Mouse (Mus musculus) forebrain, embryonic 15.5 days (tissue): Measurements from ENCODE around the gene Rtn1. TPM values are rescaled to one million over a fixed set of nuclear protein-coding genes. Genes with fewer than 3 reads are reported as not detected.

Experiments
- ATAC-seq: fragments of 200-750 bp; cut with Nextera tagmentation; replicated peaks from 2 replicates; pipeline ENCODE4 v1.8.0; 2017; ENCODE audit warnings: mild to moderate bottlenecking, moderate TSS enrichment, moderate library complexity
- H3K27ac ChIP-seq: fragments of 300-500 bp; sonication (generic); replicated peaks from 2 replicates; pipeline ENCODE4 v1.5.1; 2015; ENCODE audit warnings: mild to moderate bottlenecking, inconsistent platforms
- H3K27me3 ChIP-seq: fragments of 300-500 bp; sonication (generic); 2 replicates; pipeline ENCODE4 v1.6.1; 2015; ENCODE audit warnings: inconsistent platforms
- H3K36me3 ChIP-seq: fragments of 300-500 bp; sonication (generic); 2 replicates; pipeline ENCODE4 v1.6.1; 2015; ENCODE audit warnings: mild to moderate bottlenecking, inconsistent platforms
- H3K4me1 ChIP-seq: fragments of 300-500 bp; sonication (generic); 2 replicates; pipeline ENCODE4 v1.6.1; 2015; ENCODE audit warnings: inconsistent platforms
- H3K4me2 ChIP-seq: fragments of 300-500 bp; sonication (generic); replicated peaks from 2 replicates; pipeline ENCODE4 v1.6.1; 2015; ENCODE audit warnings: mild to moderate bottlenecking, inconsistent platforms
- H3K4me3 ChIP-seq: fragments of 300-500 bp; sonication (generic); 2 replicates; pipeline ENCODE4 v1.5.1; 2015; ENCODE audit warnings: mild to moderate bottlenecking, inconsistent platforms
- H3K9ac ChIP-seq: fragments of 300-500 bp; sonication (generic); replicated peaks from 2 replicates; pipeline ENCODE4 v1.6.1; 2015; ENCODE audit warnings: mild to moderate bottlenecking, inconsistent platforms
- H3K9me3 ChIP-seq: fragments of 300-500 bp; sonication (generic); 2 replicates; pipeline ENCODE4 v1.6.1; 2016; ENCODE audit warnings: inconsistent platforms
- WGBS: fragments of 180-500 bp; shearing (Covaris S2); methylation state at CpG from one replicate; pipeline ENCODE4 v1.1.7; 2015; ENCODE audit warnings: mixed read lengths; 5-methylcytosine and 5-hydroxymethylcytosine counted together
- polyA plus RNA-seq: library from polyadenylated mRNA; unstranded; fragments of >200 nt; fragmentation: Nextera tagmentation; extraction: Ambion mirVana; gene quantifications from 2 replicates; pipeline ENCODE4 v1.2.1, GENCODE M21; 2015

Rtn1 gene
- polyA plus RNA-seq, 1 experiment from 2014 or later = 2,212 TPM

DNA sequence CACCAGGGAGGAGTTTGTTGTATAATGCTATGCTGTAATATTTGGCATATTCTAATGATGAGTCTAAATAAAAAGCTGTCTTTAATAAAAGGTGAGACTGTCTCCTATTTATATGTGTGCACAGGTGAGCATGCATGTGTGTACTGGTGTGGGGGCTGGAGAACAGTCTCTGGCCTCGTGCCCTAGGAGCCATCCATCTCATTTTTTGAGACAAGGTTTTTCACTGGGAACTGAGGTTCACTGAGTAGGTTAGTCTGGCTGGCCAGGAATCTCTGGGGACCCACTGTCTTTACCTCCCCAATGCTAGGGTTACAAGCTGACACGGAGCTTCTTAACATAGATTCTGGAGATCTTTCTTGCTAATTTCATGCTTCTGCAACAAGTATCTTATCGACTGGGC, 176.7 kb downstream of the Rtn1 start:
- 88% methylated on average over 3 of the region's 3 CpGs for WGBS

DNA sequence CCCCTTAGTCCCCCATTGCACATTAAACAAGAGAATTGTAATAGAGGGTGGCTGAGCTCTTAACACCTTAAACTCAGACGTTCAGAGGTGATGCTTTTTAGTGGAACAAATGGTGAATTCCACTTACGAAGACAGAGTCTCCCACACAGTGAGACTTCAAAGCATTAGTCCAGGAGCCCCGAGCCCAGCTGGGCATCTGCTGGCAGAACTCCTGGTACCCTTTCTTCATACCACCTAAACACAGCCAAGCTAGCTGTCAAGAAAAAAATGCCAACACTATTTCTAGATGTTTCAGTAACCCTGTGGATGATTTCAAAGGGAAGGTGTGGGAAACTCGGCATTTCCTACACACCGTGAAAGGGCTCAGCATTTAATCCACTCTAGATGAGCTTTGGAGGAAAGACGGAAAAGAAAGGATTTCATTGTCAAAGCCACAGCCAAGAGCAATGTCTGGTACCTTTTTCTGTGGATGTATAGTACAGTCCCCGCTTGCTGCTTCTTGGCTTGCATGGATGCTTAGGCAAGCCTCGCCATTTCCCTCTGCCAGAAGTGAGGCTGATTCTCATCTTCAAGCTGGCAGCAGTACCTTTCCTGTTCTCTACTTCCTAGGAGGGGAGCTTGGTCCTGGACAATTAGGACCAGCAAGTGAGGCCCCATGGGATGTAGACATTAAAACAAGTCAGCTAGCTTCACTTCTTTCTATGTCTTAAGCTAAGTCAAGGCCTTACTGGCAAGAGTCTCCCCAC, 179.2 kb downstream of the Rtn1 start:
- H3K4me1 ChIP-seq = peaks cover 80% of the 10 kb centered on the region
- no peaks in the 10 kb centered on the region for H3K27me3 ChIP-seq
- WGBS = 70% methylated on average over 8 of the region's 8 CpGs
- H3K36me3 ChIP-seq = peaks cover 9% of the 10 kb centered on the region; the same call in 1 of the 2 replicates
- H3K9me3 ChIP-seq = no peaks in the 10 kb centered on the region
- no peak for ATAC-seq
- H3K9ac ChIP-seq = no peak overlapping the region
- H3K4me2 ChIP-seq = peak overlapping the region; percentile 4; the same call in 1 of the 2 replicates
- no peak overlapping the region for H3K27ac ChIP-seq
- no peak overlapping the region for H3K4me3 ChIP-seq

More for the DNA sequence above, 176.7 kb downstream of the Rtn1 start:
- Histone ChIP-seq H3K27ac (no peak overlapping the region), H3K4me1 (peaks cover 72% of the 10 kb centered on the region), H3K4me2 (peak overlapping the region; percentile 70), H3K9ac (no peak overlapping the region), H3K27me3 (no peaks in the 10 kb centered on the region), H3K36me3 (peaks cover 4% of the 10 kb centered on the region; the same call in 1 of the 2 replicates), H3K9me3 (no peaks in the 10 kb centered on the region), H3K4me3 (0 out of 2 replicates have a peak overlapping the region, but pooled peaks have one; percentile 85)
- no peak for ATAC-seq

DNA sequence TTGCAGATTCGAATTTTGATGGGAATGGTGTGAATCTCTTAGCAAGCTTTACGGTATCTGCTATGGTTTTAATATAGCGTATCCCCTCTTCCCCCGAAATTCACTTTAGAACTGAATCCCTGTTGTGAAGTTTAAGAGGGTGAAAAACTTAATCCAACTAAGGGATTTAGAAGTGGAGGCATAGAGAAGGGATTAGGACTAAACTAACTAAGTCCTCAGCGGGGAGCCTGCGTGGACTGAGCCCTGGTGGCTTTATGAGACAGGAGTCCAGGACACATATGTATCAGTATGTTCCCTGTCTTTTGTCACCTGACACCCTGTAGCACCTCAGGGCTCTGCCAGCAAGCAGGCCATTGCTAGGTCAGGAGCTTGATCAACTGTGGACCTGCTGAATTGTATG, 181.1 kb downstream of the Rtn1 start:
- Histone ChIP-seq H3K4me2 (no peak overlapping the region), H3K27me3 (no peaks in the 10 kb centered on the region), H3K36me3 (peaks cover 20% of the 10 kb centered on the region), H3K4me3 (no peak overlapping the region), H3K9ac (no peak overlapping the region), H3K27ac (no peak overlapping the region), H3K9me3 (no peaks in the 10 kb centered on the region), H3K4me1 (peaks cover 62% of the 10 kb centered on the region)
- no peak for ATAC-seq
- WGBS = 71% methylated on average over 6 of the region's 6 CpGs

DNA sequence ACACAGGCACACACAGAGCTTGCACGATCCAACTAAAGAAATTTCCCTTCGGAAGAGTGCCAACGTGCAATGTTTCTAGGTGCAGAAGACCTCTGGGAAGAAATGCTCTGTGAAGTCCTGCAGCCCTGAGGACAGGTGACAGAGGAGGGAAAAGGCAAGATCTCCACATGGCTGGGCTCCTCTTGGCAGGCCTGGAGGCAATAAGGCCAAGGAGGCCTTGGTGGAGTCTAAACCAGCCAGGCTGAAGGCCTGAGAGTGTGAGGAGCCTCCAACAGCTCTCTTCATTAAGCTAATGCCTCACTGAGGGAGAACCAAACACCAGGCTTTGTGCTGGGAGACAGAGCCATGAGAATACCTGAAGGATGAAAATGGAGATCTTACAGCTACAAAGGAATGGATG, 183.5 kb downstream of the Rtn1 start:
- no peak overlapping the region for H3K27ac ChIP-seq
- H3K4me3 ChIP-seq = no peak overlapping the region
- no peak overlapping the region for H3K4me2 ChIP-seq
- peaks cover 43% of the 10 kb centered on the region for H3K36me3 ChIP-seq
- no peaks in the 10 kb centered on the region for H3K27me3 ChIP-seq
- peaks cover 44% of the 10 kb centered on the region for H3K4me1 ChIP-seq
- no peaks in the 10 kb centered on the region for H3K9me3 ChIP-seq
- no peak overlapping the region for H3K9ac ChIP-seq
- ATAC-seq = no peak
- WGBS = 94% methylated on average over 3 of the region's 3 CpGs

DNA sequence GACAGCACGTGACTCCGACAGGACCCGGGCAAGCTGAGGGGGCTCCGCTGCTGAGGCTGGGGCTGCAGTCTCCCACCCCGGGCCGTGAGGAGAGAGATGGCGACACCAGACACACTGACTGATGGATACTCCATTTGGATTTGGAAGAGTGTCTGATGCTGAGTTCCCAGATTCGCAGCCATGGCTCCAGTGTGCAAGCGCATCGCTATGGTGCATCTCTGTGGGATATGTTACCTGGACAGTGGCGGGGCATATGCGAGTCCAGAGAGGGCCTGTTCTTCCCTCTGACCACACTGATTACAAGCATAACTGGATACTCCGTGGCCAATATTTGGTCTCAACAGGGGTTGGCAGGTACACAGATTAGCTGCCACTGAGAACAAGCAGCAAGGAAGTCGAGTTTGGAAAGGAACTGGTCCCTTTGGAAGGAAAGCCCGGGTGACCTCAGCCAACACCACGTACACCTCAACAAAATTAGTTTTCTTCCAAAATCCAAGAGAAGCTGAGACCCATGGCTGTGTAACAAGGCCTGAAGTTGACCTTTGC, 185.2 kb downstream of the Rtn1 start:
- no peaks in the 10 kb centered on the region for H3K9me3 ChIP-seq
- WGBS = 95% methylated on average over 16 of the region's 16 CpGs
- no peak overlapping the region for H3K9ac ChIP-seq
- no peak overlapping the region for H3K27ac ChIP-seq
- no peak overlapping the region for H3K4me3 ChIP-seq
- H3K4me1 ChIP-seq = peaks cover 27% of the 10 kb centered on the region
- ATAC-seq = no peak
- no peaks in the 10 kb centered on the region for H3K27me3 ChIP-seq
- no peak overlapping the region for H3K4me2 ChIP-seq
- peaks cover 58% of the 10 kb centered on the region for H3K36me3 ChIP-seq

DNA sequence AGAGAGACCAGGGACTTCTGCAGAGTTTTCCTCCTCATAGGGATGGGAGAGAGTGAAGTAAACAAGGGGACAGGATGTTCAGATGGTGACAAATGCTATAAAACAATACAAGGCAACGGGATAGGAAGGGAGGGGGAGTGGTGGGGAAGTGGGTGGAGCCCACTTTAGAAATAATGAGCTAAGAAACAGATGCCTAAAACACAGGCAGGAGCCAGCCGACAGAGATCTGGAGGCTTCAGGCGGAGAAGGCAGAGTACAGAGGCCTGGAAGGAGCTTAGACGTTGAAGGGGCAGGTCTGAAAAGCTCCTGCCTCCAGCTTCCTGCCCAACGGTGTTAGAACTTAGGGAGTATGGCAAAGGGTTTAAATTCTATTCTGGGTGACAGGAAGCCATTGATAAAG, 195.3 kb downstream of the Rtn1 start:
- H3K4me2 ChIP-seq = no peak overlapping the region
- H3K9me3 ChIP-seq = no peaks in the 10 kb centered on the region
- peaks cover 94% of the 10 kb centered on the region for H3K36me3 ChIP-seq
- ATAC-seq = no peak
- H3K27ac ChIP-seq = no peak overlapping the region
- H3K27me3 ChIP-seq = no peaks in the 10 kb centered on the region
- no peak overlapping the region for H3K9ac ChIP-seq
- 48% methylated on average over 5 of the region's 5 CpGs for WGBS
- no peak overlapping the region for H3K4me3 ChIP-seq
- H3K4me1 ChIP-seq = no peaks in the 10 kb centered on the region

DNA sequence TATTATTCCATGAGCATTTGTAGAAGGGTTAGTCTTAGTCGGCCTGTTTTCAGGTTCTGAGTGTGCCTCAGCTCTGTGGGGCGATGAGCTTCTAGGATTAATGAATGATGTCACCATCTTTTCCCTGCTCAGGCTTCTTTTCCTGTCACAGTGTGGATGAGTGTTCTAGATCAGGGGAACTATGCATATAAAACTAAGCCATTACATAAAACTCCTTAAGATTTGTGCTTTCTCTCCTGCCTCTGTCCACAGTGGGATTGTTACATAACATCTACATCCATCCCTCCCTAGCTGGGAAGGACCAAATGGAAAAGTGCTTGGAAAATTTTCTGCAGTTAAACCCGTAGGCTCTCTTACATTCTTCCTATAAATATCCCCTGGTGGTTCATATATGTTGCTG, 208.0 kb downstream of the Rtn1 start:
- no peaks in the 10 kb centered on the region for H3K36me3 ChIP-seq
- no peak overlapping the region for H3K4me2 ChIP-seq
- no peak overlapping the region for H3K27ac ChIP-seq
- H3K9me3 ChIP-seq = no peaks in the 10 kb centered on the region
- ATAC-seq = no peak
- 92% methylated on average over 3 of the region's 3 CpGs for WGBS
- no peaks in the 10 kb centered on the region for H3K27me3 ChIP-seq
- H3K4me3 ChIP-seq = no peak overlapping the region
- H3K4me1 ChIP-seq = 0 out of 2 replicates have a peak, but pooled peaks cover 4% of the 10 kb centered on the region
- H3K9ac ChIP-seq = no peak overlapping the region

DNA sequence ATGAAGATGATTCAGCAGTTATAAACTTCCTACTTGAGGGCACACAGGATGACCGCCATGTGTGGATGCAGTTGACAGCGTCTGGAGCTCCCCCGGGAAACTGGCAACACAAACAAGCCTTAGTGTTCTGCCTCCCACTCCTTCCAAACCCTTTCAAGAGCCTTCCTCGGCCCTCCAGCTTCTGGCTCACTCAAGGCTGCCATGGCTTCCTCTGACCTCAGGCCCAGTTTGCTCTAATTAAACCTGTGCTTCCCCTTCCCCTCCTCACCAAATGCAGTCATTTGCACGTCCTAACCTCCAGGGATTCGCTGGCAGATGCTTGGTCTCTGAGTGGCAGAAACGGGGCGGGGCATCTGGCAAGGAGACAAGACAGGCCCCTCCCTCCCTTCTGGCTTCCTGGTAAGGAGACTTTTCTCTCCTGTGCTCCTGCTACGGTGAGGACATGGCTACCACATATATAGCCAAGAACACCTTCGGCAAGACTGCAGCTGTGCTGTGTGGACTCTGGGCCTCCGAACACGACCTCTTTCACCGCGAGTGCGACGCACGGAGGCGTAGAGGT, 210.8 kb downstream of the Rtn1 start:
- WGBS = 61% methylated on average over 18 of the region's 18 CpGs
- ATAC-seq = peak; percentile 72
- no peaks in the 10 kb centered on the region for H3K27me3 ChIP-seq
- 0 out of 2 replicates have a peak, but pooled peaks cover 4% of the 10 kb centered on the region for H3K4me1 ChIP-seq
- no peak overlapping the region for H3K4me2 ChIP-seq
- no peaks in the 10 kb centered on the region for H3K9me3 ChIP-seq
- no peak overlapping the region for H3K4me3 ChIP-seq
- H3K27ac ChIP-seq = no peak overlapping the region
- H3K9ac ChIP-seq = no peak overlapping the region
- H3K36me3 ChIP-seq = no peaks in the 10 kb centered on the region

DNA sequence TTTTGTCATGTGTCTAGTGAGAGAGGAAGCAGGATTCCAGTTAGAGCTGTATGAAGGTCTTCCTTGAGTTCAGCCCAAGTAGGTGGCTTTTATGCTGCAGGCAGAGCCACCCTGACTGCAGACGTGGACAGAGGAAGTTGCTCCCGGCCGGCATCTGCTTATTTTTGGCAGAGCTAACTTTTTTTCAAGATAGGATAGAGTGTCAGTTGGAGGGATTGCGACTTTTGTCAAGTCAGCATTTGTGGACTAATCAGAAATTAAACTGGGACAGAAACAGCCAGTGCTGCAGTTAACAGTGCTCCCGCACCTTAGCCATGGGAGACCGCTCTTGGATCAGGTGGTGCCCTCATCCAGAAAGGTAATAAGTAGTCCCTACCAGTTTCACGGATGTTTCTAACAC, 211.4 kb downstream of the Rtn1 start:
- Histone ChIP-seq H3K27ac (no peak overlapping the region), H3K27me3 (no peaks in the 10 kb centered on the region), H3K36me3 (no peaks in the 10 kb centered on the region), H3K4me2 (no peak overlapping the region), H3K9me3 (no peaks in the 10 kb centered on the region), H3K4me1 (0 out of 2 replicates have a peak, but pooled peaks cover 4% of the 10 kb centered on the region), H3K4me3 (no peak overlapping the region), H3K9ac (no peak overlapping the region)
- ATAC-seq = no peak
- WGBS = 78% methylated on average over 7 of the region's 7 CpGs

DNA sequence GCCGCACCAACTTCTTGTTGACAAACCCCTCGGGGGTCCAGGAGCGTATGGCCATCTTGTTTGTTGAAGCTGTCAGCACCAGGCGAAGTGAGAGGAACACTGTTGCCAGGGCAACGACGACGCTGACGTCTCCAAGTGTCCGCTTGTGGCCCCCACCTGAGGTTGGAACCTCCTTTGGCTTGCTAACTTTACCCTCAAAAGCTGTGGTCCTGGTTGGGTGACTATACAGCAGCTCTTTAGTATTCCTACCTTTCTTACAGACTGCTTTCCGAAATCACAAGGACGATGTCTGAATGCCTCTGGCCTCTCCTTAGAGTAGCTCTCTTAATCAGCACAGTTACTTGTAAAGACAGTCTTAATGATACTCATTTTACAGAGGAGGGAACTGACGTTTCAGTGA, 223.9 kb downstream of the Rtn1 start, which contains the start of gene Ccdc175:
Gene Ccdc175, minus strand, starts transcription at position 101 of the 400 bp plus-strand sequence.
- no peaks in the 10 kb centered on the region for H3K9me3 ChIP-seq
- no peak within 1 kb of the TSS for H3K4me3 ChIP-seq
- no peaks in the 10 kb centered on the region for H3K4me1 ChIP-seq
- H3K9ac ChIP-seq = no peak within 1 kb of the TSS
- no peaks in the 10 kb centered on the region for H3K27me3 ChIP-seq
- 84% methylated on average over 12 of the region's 12 CpGs for WGBS
- no peaks in the 10 kb centered on the region for H3K36me3 ChIP-seq
- H3K4me2 ChIP-seq = no peak within 1 kb of the TSS
- no peak within 1 kb of the TSS for H3K27ac ChIP-seq
- ATAC-seq = no peak

DNA sequence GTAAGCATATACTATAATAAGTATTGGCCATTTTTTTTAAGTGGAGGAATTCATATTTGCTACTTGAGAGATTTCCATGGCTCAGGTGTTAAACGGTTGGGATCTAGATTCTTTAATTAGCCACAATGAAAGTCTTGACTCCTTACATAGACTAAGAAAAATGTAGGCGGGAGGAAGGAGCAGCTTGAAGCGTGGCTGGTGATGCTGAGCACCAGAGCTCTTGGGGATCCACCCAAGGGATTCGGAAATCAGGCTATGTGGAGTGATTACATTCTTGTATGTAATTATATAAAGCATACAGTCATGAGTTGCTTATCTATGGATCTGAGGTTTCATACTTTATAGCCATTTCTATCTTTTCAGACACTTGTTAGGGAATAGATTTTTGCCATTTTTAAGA, 229.3 kb downstream of the Rtn1 start:
- WGBS = 83% methylated on average over 4 of the region's 4 CpGs
- no peak for ATAC-seq
- H3K9ac ChIP-seq = no peak overlapping the region

DNA sequence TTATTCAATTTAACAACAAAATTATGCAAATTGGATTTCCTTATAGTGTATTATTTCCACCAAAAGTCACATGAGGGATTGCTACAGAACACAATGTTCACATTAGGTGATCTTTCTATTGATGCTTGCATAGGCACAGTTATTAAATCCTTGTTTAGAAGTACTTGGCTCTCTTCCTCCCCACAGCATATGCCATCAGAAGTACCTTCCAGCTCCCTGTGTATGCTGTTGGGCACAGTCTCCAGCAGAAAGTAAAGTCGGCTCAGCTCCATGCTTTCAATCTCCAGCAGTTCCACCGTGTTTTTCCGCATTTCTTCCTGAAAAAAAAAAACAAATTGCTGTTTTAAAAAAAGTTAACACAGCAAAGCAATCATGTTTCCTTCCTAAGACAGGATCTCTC, 230.5 kb downstream of the Rtn1 start:
- no peak for ATAC-seq
- no peaks in the 10 kb centered on the region for H3K9me3 ChIP-seq
- no peak overlapping the region for H3K9ac ChIP-seq
- no peaks in the 10 kb centered on the region for H3K4me1 ChIP-seq
- no peaks in the 10 kb centered on the region for H3K36me3 ChIP-seq
- H3K27me3 ChIP-seq = no peaks in the 10 kb centered on the region
- no peak overlapping the region for H3K4me2 ChIP-seq
- no peak overlapping the region for H3K27ac ChIP-seq
- H3K4me3 ChIP-seq = no peak overlapping the region
- WGBS = 89% methylated on average over 3 of the region's 3 CpGs

More for the DNA sequence above, 229.3 kb downstream of the Rtn1 start:
- Histone ChIP-seq H3K4me2 (no peak overlapping the region), H3K27me3 (no peaks in the 10 kb centered on the region), H3K4me1 (no peaks in the 10 kb centered on the region), H3K4me3 (no peak overlapping the region), H3K36me3 (no peaks in the 10 kb centered on the region), H3K9me3 (no peaks in the 10 kb centered on the region), H3K27ac (no peak overlapping the region)
